Mouse (Mus musculus) liver, postnatal 0 days (tissue): ENCODE measurements around the gene Saal1. TPM values are rescaled to one million over a fixed set of nuclear protein-coding genes. Genes with fewer than 3 reads are reported as not detected.

ENCODE experiments used
- ATAC-seq: fragments of 200-750 bp; cut with Nextera tagmentation; 2 replicates; pipeline ENCODE4 v1.8.0; 2017; ENCODE audit warnings: mild to moderate bottlenecking, moderate library complexity
- DNase-seq: peaks from one replicate; pipeline ENCODE4 v3.0.0-alpha.2; 2016
- H3K27ac ChIP-seq: fragments of 300-500 bp; sonication (generic); 2 replicates; pipeline ENCODE4 v1.5.1; 2014; ENCODE audit warnings: antibody characterized with exemption, moderate library complexity, mild to moderate bottlenecking, low read depth
- H3K27me3 ChIP-seq: fragments of 300-500 bp; sonication (generic); 2 replicates; pipeline ENCODE4 v1.6.1; 2014; ENCODE audit warnings: low read length, control low read depth, mixed read lengths; ENCODE audit not compliant: insufficient read depth
- H3K36me3 ChIP-seq: fragments of 300-500 bp; sonication (generic); replicated peaks from 2 replicates; pipeline ENCODE4 v1.6.1; 2014; ENCODE audit warnings: mild to moderate bottlenecking, control low read depth, low read length, moderate library complexity, mixed read lengths; ENCODE audit not compliant: insufficient read depth
- H3K4me1 ChIP-seq: fragments of 300-500 bp; sonication (generic); 2 replicates; pipeline ENCODE4 v1.6.1; 2014; ENCODE audit warnings: antibody characterized with exemption, mild to moderate bottlenecking, control low read depth; ENCODE audit not compliant: insufficient read depth
- H3K4me2 ChIP-seq: fragments of 300-500 bp; sonication (generic); 2 replicates; pipeline ENCODE4 v1.6.1; 2014; ENCODE audit warnings: low read depth, mild to moderate bottlenecking, low read length, moderate library complexity, mixed read lengths
- H3K4me3 ChIP-seq: fragments of 300-500 bp; sonication (generic); 2 replicates; pipeline ENCODE4 v1.5.1; 2014; ENCODE audit warnings: low read depth, low read length
- H3K9ac ChIP-seq: fragments of 300-500 bp; sonication (generic); replicated peaks from 2 replicates; pipeline ENCODE4 v1.6.1; 2014; ENCODE audit warnings: mild to moderate bottlenecking, moderate library complexity
- H3K9me3 ChIP-seq: fragments of 300-500 bp; sonication (generic); 2 replicates; pipeline ENCODE4 v1.6.1; 2016; ENCODE audit warnings: mild to moderate bottlenecking, control low read depth, low read length, mixed read lengths
- CTCF ChIP-seq: sonication (generic); IDR thresholded peaks from 2 replicates; pipeline ENCODE4 v1.5.1; 2016; ENCODE audit warnings: antibody characterized with exemption, low read depth
- EP300 ChIP-seq: IDR thresholded peaks from 2 replicates; pipeline ENCODE4 v1.6.1; 2016; ENCODE audit warnings: antibody characterized with exemption, low read depth, mild to moderate bottlenecking
- WGBS: fragments of 180-500 bp; shearing (Covaris S2); extraction: QIAGEN DNeasy Blood & Tissue Kit; methylation state at CpG from one replicate; pipeline ENCODE4 v1.1.7; 2014; ENCODE audit not compliant: insufficient replicate concordance; 5-methylcytosine and 5-hydroxymethylcytosine counted together
- polyA plus RNA-seq: library from polyadenylated mRNA; unstranded; fragments of >200 nt; fragmentation: Nextera tagmentation; extraction: Ambion mirVana; gene quantifications from 2 replicates; pipeline ENCODE4 v1.2.1, GENCODE M21; 2015

Saal1 gene
- polyA plus RNA-seq, 1 experiment from 2014 or later, result 6.5 TPM

- no peak overlapping the region for H3K4me3 ChIP-seq
- no peaks in the 10 kb centered on the region for H3K9me3 ChIP-seq
- 86% methylated on average over 6 of the region's 6 CpGs for WGBS
Measured at GRCm38 (mm10) chr7:46723354-46723753, 12.9 kb upstream of the Saal1 start.

GRCm38 (mm10) chr7:46720460-46720859 is 10.0 kb upstream of the Saal1 start:
- H3K9me3 ChIP-seq, result no peaks in the 10 kb centered on the region
- H3K4me2 ChIP-seq, result no peak overlapping the region
- no peaks in the 10 kb centered on the region for H3K36me3 ChIP-seq
- no peak overlapping the region for H3K4me3 ChIP-seq
- H3K4me1 ChIP-seq, result peaks cover 5% of the 10 kb centered on the region
- H3K27ac ChIP-seq, result no peak overlapping the region
- H3K27me3 ChIP-seq, result no peaks in the 10 kb centered on the region
- no peak overlapping the region for H3K9ac ChIP-seq
- DNase-seq, result no peak
- ATAC-seq, result no peak
- no peak for TF ChIP-seq CTCF
- WGBS, result 67% methylated on average over 9 of the region's 9 CpGs

More at GRCm38 (mm10) chr7:46723354-46723753, 12.9 kb upstream of the Saal1 start:
- Histone ChIP-seq H3K4me1 (peaks cover 5% of the 10 kb centered on the region), H3K27me3 (no peaks in the 10 kb centered on the region), H3K27ac (no peak overlapping the region), H3K9ac (no peak overlapping the region), H3K4me2 (no peak overlapping the region), H3K36me3 (no peaks in the 10 kb centered on the region)
- DNase-seq (no peak), ATAC-seq (no peak)
- TF ChIP-seq EP300, result no peak
- TF ChIP-seq CTCF, result no peak

GRCm38 (mm10) chr7:46719526-46719925 is 9.0 kb upstream of the Saal1 start:
- Histone ChIP-seq H3K4me1 (peaks cover 5% of the 10 kb centered on the region), H3K9me3 (no peaks in the 10 kb centered on the region), H3K27me3 (no peaks in the 10 kb centered on the region), H3K27ac (0 out of 2 replicates have a peak overlapping the region, but pooled peaks have one; percentile 2), H3K4me2 (no peak overlapping the region), H3K9ac (no peak overlapping the region), H3K36me3 (no peaks in the 10 kb centered on the region), H3K4me3 (no peak overlapping the region)
- peak; percentile 76 for TF ChIP-seq EP300
- TF ChIP-seq CTCF, result no peak
- peak; percentile 89 for ATAC-seq
- DNase-seq, result peak; percentile 66
- WGBS, result 50% methylated on average over 7 of the region's 7 CpGs

GRCm38 (mm10) chr7:46718591-46719270 is 8.3 kb upstream of the Saal1 start:
- peaks cover 5% of the 10 kb centered on the region for H3K4me1 ChIP-seq
- no peak overlapping the region for H3K27ac ChIP-seq
- WGBS, result 56% methylated on average over 7 of the region's 7 CpGs
- H3K4me3 ChIP-seq, result no peak overlapping the region
- TF ChIP-seq CTCF (no peak), EP300 (no peak)
- DNase-seq, result no peak
- no peaks in the 10 kb centered on the region for H3K9me3 ChIP-seq
- no peaks in the 10 kb centered on the region for H3K27me3 ChIP-seq
- no peaks in the 10 kb centered on the region for H3K36me3 ChIP-seq
- 0 out of 2 replicates have a peak, but pooled peaks have one; percentile 16 for ATAC-seq
- no peak overlapping the region for H3K9ac ChIP-seq
- no peak overlapping the region for H3K4me2 ChIP-seq

GRCm38 (mm10) chr7:46716897-46717296 is 6.4 kb upstream of the Saal1 start:
- no peak overlapping the region for H3K9ac ChIP-seq
- WGBS, result 27% methylated on average over 5 of the region's 5 CpGs
- H3K36me3 ChIP-seq, result no peaks in the 10 kb centered on the region
- H3K27me3 ChIP-seq, result no peaks in the 10 kb centered on the region
- peaks cover 5% of the 10 kb centered on the region for H3K4me1 ChIP-seq
- no peak overlapping the region for H3K27ac ChIP-seq
- H3K4me2 ChIP-seq, result no peak overlapping the region
- no peak for TF ChIP-seq EP300
- ATAC-seq, result no peak
- DNase-seq, result no peak
- no peaks in the 10 kb centered on the region for H3K9me3 ChIP-seq
- H3K4me3 ChIP-seq, result no peak overlapping the region

- DNase-seq (no peak), ATAC-seq (no peak)
- Histone ChIP-seq H3K27ac (no peak within 1 kb of the TSS), H3K36me3 (no peaks in the 10 kb centered on the region), H3K9ac (no peak within 1 kb of the TSS), H3K4me1 (peaks cover 5% of the 10 kb centered on the region), H3K4me3 (no peak within 1 kb of the TSS), H3K9me3 (no peaks in the 10 kb centered on the region), H3K27me3 (no peaks in the 10 kb centered on the region), H3K4me2 (no peak within 1 kb of the TSS)
- TF ChIP-seq CTCF, result no peak
- no peak for TF ChIP-seq EP300
- WGBS, result 71% methylated on average over 5 of the region's 5 CpGs
Measured at GRCm38 (mm10) chr7:46715600-46715999, 5.1 kb upstream of the Saal1 start, which contains the start of gene Saa3. TSS of gene Saa3 (minus strand) at chr7:46715700.

- WGBS, result 25% methylated on average over 6 of the region's 6 CpGs
- H3K4me1 ChIP-seq, result peaks cover 9% of the 10 kb centered on the region
- TF ChIP-seq CTCF (peak; percentile 96), EP300 (no peak)
- H3K27me3 ChIP-seq, result no peaks in the 10 kb centered on the region
- H3K9ac ChIP-seq, result no peak overlapping the region
- no peaks in the 10 kb centered on the region for H3K36me3 ChIP-seq
- H3K27ac ChIP-seq, result no peak overlapping the region
- peak; percentile 75 for DNase-seq
- H3K9me3 ChIP-seq, result no peaks in the 10 kb centered on the region
- no peak overlapping the region for H3K4me2 ChIP-seq
- H3K4me3 ChIP-seq, result no peak overlapping the region
- ATAC-seq, result no peak
Measured at GRCm38 (mm10) chr7:46714518-46714917, 4.0 kb upstream of the Saal1 start.
